Mouse (Mus musculus) cerebellum, adult 18-20 months (tissue): ENCODE results near the gene Zc3hav1.

Experiments used
- DNase-seq, 2 experiments: peaks; one replicate each; pipeline ENCODE4 v3.0.0; 2021

The Zc3hav1 gene

DNA sequence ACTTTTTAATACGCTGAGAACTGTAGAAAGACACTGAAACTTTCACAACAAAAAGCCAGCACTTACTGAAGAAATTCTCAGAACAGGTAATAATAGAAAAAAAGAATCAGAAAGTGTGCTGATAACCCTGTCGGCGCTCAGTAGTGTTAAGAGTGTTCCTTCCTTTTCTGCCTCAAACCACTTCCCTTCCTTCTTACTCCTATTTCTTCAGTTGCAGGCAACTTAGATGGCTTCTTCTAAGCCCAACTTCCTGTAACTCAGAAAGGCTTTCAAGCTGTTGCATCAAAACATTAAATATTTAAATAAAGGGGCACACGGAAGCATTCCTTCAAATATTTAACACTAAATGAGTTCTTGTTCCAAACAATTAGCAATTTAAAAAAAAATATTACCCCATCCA lies 2.5 kb downstream of the Zc3hav1 start:
- no peak for DNase-seq

DNA sequence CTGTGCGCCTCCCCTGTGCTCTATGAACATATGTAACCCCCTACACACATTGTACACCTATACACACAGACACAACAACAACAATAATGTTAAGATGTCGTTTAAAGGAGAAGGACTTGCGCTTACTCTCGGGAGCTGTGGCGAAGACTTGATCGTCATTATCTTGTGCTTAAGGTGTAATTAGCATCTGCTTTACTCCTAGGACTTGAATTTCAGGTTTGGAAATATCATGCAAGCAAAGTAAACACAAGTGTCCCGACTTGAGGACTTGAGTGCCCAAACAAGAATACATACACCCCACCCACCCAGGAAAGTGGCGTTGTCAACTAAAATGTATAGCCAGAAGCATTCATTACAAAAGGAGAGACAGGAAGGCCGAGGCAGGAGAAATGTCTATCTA lies 4.6 kb downstream of the Zc3hav1 start:
- no peak for DNase-seq

- DNase-seq, result no peak
Observed at GRCm38 (mm10) chr6:38348811-38349453, 5.5 kb downstream of the Zc3hav1 start.

- no peak for DNase-seq
Observed at GRCm38 (mm10) chr6:38347875-38348274, 6.5 kb downstream of the Zc3hav1 start.

DNA sequence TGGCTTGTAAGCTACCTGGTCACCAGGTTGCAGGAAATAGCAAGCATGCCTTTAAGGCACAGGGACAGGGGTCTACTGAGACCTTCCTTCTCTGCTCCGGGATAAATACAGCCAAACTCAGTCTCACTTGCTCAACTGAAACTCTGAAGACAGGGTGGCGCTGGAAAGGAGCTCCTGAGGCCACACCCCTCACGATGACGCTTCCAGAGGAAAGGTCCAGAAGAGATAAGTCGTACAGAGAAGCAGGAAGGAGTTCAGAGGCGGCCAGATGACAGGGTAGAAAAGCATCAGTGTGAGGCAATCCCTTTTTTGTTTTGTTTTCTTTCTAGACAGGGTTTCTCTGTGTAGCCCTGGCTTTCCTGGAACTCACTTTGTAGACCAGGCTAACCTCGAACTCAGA lies 8.6 kb downstream of the Zc3hav1 start:
- no peak for DNase-seq

DNA sequence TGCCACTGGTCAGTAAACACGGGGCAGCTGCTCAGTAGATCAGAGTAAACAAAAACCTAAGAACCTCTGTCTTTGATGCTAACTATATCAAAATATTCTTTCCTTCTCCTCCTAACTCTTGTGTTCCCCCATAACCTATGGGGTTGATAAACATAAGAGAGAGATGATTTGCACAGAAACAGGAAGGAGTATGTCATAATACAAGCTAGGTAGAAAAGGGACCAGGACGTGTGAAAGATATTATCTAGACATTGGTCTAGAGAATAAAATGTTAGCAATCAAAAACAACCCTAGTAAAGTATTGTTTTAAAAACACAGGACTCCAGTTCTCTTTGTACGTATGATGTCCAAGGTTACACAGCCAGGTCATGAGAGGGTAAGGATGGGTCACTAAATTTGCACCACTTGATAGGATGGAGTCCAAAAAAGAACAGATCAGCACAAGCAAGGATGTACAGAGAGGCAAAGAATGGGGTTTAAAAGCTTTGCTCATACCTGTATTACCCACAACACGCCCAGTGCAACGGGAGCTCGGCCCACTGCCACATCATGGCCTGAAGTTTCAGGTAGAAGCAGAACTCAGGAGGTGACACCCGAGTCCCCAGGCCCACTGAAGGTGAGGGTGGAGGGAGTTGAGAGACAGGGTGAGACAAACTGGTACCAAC lies 10.3 kb downstream of the Zc3hav1 start:
- DNase-seq, result no peak

DNA sequence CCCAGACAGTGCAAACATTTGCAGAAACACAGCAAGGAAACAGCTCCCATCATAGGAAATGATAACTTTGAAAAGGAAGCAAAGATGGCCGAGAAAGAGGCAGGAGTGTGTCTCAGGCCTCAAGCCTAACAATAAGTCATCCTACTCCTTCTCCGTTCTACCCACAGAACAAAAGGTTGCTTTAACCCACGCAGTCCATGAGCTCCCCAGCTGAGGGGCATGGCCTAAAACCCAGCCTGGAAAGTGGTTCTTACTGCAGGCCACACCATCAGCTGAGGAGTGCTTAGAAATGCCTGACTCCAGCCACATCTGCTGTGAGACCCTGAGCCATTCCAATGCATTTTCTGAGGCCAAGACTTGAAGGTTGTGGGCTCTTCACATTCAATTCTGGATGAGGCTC lies 10.8 kb downstream of the Zc3hav1 start:
- no peak for DNase-seq

GRCm38 (mm10) chr6:38342666-38342992 lies 11.8 kb downstream of the Zc3hav1 start:
- no peak for DNase-seq

- peak; percentile 55 to 64 for DNase-seq
Observed at GRCm38 (mm10) chr6:38341751-38342665, 12.4 kb downstream of the Zc3hav1 start.

GRCm38 (mm10) chr6:38339078-38339477 lies 15.3 kb downstream of the Zc3hav1 start:
- DNase-seq, result no peak

- no peak for DNase-seq
Observed at GRCm38 (mm10) chr6:38337951-38338350, 16.5 kb downstream of the Zc3hav1 start.

GRCm38 (mm10) chr6:38337166-38337705 lies 17.2 kb downstream of the Zc3hav1 start:
- no peak for DNase-seq

- no peak for DNase-seq
Observed at GRCm38 (mm10) chr6:38335264-38335663, 19.1 kb downstream of the Zc3hav1 start.

DNA sequence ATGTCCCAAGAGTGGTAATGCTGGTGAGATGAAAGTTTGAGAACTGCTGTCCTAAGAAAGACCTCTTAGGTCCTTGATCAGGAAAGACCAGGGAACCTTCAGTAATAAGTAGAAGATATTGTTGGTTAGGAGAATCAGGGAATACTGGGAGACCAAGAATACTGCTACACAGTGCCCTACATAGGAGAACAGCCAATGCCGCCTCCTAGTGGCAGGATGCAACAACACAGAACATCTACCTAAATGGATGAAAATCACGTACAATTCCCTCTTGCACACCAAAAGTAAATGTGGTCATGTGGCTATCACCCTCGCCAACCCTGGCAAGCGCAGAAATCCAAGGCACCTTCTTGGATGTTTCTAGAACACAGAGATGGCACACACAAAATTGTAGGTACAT lies 27.8 kb downstream of the Zc3hav1 start:
- DNase-seq, result peak; percentile 63 to 69

- no peak for DNase-seq
Observed at GRCm38 (mm10) chr6:38320621-38321020, 33.8 kb downstream of the Zc3hav1 start.

DNA sequence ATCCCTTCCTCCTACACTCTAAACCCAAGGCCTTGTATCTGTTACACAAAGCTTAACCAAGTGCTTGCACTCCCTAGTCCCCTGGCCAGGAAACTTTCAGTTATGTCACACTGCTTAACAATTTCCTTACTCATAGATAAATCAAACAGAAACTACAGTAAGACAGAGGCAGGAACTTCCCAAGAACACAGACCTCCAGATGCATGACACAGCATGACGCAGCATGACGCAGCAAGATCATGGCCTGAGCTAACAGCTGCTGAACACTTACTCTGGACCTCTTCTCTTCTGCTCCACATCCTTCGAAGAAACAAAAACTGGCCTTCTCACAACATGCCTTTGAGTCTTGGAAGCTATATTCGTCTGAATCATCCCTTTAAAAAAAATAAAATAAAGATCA lies 38.4 kb downstream of the Zc3hav1 start:
- DNase-seq, result no peak

GRCm38 (mm10) chr6:38309741-38310140 lies 44.7 kb downstream of the Zc3hav1 start:
- DNase-seq, result no peak

GRCm38 (mm10) chr6:38304981-38305380 lies 49.4 kb downstream of the Zc3hav1 start:
- DNase-seq, result no peak

DNA sequence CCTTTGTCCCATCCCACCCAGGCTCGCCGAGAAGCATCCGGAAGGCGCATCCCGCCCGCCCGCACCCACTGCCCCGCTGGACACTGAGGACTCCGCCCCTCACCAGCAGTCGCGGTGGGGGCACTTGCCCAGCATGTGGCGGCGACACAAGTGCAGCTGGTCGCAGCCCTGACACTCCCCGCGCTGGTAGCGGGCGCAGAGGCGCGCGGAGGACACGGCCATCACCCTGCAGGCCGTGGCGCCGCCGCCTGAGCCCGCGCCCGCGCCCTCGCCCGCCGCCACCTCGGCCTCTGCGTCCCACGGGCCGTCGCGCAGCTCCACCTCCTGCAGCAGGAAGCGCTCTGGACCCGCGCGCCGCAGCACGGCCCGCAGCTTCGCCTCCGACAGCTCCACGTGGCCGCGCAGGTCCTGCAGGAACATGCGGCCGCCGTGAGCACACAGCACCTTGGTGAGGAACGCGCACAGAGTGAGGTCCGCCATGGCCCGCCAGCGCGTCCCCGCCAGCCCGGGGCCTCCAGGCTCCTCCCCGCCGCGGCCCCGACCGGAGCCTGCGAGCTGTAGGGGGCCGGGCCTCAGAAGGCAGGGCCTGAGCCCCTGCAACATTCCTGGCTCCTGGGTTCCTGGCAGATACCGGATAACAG lies 55.5 kb downstream of the Zc3hav1 start, which contains the start of gene Zc3hav1l:
Gene Zc3hav1l, minus strand, starts transcription at position 499 of the 641 bp plus-strand sequence.
- peak; percentile 70 to 83 for DNase-seq

DNA sequence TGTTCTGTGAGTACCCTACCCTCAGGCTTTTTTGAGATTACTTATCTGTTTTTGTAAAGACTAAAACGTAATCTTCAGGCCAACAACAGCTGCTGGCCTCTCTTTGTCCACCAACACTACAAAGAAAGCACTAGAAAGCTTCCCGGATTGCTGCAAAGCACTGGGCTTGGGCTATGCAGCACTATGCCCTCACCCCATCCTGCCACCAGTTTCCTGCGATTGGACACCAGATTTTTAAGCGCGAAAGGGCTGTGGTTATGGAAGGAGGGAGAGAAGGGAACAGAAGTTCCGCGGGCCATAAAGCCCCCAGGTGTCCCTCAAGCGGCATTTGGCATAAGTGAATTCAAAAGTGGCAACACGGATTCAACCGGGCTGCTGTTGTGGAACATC lies 56.2 kb downstream of the Zc3hav1 start:
- DNase-seq, result peak; percentile 31 to 41

GRCm38 (mm10) chr6:38297580-38298245 lies 56.7 kb downstream of the Zc3hav1 start:
- DNase-seq, result peak in 1 of 2 experiments; percentile 5

DNA sequence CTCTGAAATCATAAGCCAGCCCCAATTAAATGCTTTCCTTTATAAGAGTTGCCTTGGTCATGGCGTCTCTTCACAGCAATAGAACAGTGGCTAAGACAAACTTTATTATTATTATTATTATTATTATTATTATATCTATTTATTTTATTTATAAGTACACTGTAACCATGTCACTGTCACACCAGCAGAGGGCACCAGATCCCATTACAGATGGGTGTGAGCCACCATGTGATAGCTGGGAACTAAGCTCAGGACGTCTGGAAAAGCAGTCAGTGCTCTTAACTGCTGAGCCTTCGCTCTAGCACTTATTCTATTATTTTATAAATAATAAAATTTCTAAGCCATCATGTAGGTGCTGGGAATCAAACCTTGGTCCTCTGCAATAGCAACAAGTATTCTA lies 60.7 kb downstream of the Zc3hav1 start:
- peak in 1 of 2 experiments; percentile 17 for DNase-seq
